Mouse (Mus musculus) heart, embryonic 11.5 days (tissue): ENCODE results near the gene Kbtbd3. TPM values are rescaled to one million over a fixed set of nuclear protein-coding genes. Genes with fewer than 3 reads are reported as not detected.

Source experiments
- ATAC-seq: fragments of 200-750 bp; cut with Nextera tagmentation; replicated peaks from 2 replicates; pipeline ENCODE4 v1.8.0; 2017; ENCODE audit warnings: moderate library complexity; ENCODE audit not compliant: insufficient number of reproducible peaks, low FRiP score, low TSS enrichment
- H3K27ac ChIP-seq: fragments of 300-500 bp; sonication (generic); 2 replicates; pipeline ENCODE4 v1.5.1; 2014; ENCODE audit warnings: mild to moderate bottlenecking, low read depth, low read length
- H3K27me3 ChIP-seq: fragments of 300-500 bp; sonication (generic); 2 replicates; pipeline ENCODE4 v1.6.1; 2014; ENCODE audit warnings: mild to moderate bottlenecking, low read length, mixed read lengths; ENCODE audit not compliant: control insufficient read depth, insufficient read depth
- H3K36me3 ChIP-seq: fragments of 300-500 bp; sonication (generic); 2 replicates; pipeline ENCODE4 v1.6.1; 2014; ENCODE audit warnings: mild to moderate bottlenecking, low read length, moderate library complexity, mixed read lengths; ENCODE audit not compliant: control insufficient read depth, insufficient read depth
- H3K4me1 ChIP-seq: fragments of 300-500 bp; sonication (generic); 2 replicates; pipeline ENCODE4 v1.6.1; 2014; ENCODE audit warnings: low read length; ENCODE audit not compliant: control insufficient read depth, insufficient read depth
- H3K4me2 ChIP-seq: fragments of 300-500 bp; sonication (generic); 2 replicates; pipeline ENCODE4 v1.6.1; 2014; ENCODE audit warnings: mild to moderate bottlenecking, moderate library complexity
- H3K4me3 ChIP-seq: fragments of 300-500 bp; sonication (generic); 2 replicates; pipeline ENCODE4 v1.5.1; 2014; ENCODE audit warnings: low read depth, low read length
- H3K9ac ChIP-seq: fragments of 300-500 bp; sonication (generic); 2 replicates; pipeline ENCODE4 v1.6.1; 2014; ENCODE audit warnings: mild to moderate bottlenecking, low read depth, low read length, moderate library complexity
- H3K9me3 ChIP-seq: fragments of 300-500 bp; sonication (generic); replicated peaks from 2 replicates; pipeline ENCODE4 v1.6.1; 2016; ENCODE audit warnings: low read length; ENCODE audit not compliant: control insufficient read depth
- WGBS: fragments of 180-500 bp; shearing (Covaris S2); extraction: QIAGEN DNeasy Blood & Tissue Kit; methylation state at CpG from one replicate; pipeline ENCODE4 v1.1.7; 2014; ENCODE audit not compliant: insufficient replicate concordance; 5-methylcytosine and 5-hydroxymethylcytosine counted together
- polyA plus RNA-seq: library from polyadenylated mRNA; unstranded; fragments of >200 nt; fragmentation: Nextera tagmentation; extraction: Ambion mirVana; gene quantifications from 2 replicates; pipeline ENCODE4 v1.2.1, GENCODE M21; 2014

Kbtbd3 gene
- polyA plus RNA-seq, 1 experiment from 2014 or later = 6.4 TPM

DNA sequence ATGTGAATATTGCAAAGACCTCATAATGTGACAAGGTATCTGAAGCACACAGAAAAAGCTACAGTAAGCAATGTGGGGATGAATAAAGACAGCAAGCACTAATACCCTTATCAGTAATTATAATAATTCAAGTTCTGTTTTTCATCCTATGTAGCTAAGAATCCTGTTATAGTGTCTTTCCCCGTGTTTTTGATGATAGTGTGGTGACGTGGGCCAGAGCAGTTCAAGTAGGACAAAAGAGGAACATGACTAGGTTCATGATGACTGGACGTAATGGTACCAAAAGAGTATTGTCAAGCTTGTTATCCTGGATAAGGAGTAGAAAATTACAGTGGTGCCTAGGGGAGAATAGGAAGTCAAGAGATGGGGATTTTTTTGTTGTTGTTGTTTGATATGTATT, 1.1 kb downstream of the Kbtbd3 start:
- peaks cover 14% of the 10 kb centered on the region for H3K4me1 ChIP-seq
- H3K36me3 ChIP-seq = no peaks in the 10 kb centered on the region
- no peaks in the 10 kb centered on the region for H3K9me3 ChIP-seq
- no peak for ATAC-seq
- WGBS = 62% methylated on average over 3 of the region's 3 CpGs
- H3K4me3 ChIP-seq = peak overlapping the region; percentile 83
- H3K4me2 ChIP-seq = peak overlapping the region; percentile 86
- H3K9ac ChIP-seq = peak overlapping the region; percentile 91
- H3K27ac ChIP-seq = no peak overlapping the region
- H3K27me3 ChIP-seq = no peaks in the 10 kb centered on the region

DNA sequence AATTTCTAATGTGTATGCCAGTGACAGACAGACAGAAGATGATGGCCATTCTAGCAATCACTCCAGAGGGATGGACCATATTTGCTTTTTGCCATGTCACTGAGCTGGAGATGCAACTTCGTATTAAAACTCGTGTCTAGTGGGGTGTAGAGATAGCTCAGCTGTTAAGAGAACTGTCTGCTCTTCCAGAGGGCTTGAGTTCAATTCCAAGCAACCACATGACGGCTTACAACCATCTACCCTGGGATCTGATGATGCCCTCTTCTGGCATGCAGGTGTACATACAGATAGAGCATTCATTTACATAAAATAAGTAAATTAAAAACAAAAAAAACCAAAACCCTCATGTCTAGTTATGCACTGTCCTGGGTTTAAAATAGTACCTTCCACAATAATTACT, 1.5 kb downstream of the Kbtbd3 start:
- H3K9me3 ChIP-seq = no peaks in the 10 kb centered on the region
- H3K27ac ChIP-seq = no peak overlapping the region
- 83% methylated on average over 3 of the region's 3 CpGs for WGBS
- H3K4me2 ChIP-seq = no peak overlapping the region
- H3K27me3 ChIP-seq = no peaks in the 10 kb centered on the region
- H3K4me3 ChIP-seq = no peak overlapping the region
- H3K36me3 ChIP-seq = no peaks in the 10 kb centered on the region
- H3K9ac ChIP-seq = no peak overlapping the region
- no peak for ATAC-seq
- H3K4me1 ChIP-seq = peaks cover 14% of the 10 kb centered on the region

DNA sequence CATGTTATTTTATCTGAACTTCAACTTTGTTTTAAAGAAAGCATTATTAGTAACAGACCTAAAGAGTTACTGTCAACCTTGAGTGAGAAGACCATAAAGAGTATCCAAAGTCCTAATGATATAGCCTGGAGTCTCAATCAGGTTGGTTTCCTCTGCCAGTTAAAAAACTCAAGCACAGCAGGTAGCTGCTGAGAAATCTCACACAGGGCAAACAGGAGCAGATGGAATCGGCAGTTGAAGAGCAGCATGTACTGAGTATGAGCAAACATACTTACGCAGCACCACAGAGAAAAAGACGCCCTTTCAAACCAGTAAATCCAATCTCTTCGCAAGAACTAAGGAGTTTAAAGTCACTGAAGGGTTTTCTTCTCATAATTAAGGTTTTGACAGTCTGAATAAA, 4.3 kb downstream of the Kbtbd3 start:
- no peak for ATAC-seq
- Histone ChIP-seq H3K27ac (no peak overlapping the region), H3K4me1 (peaks cover 9% of the 10 kb centered on the region), H3K9ac (no peak overlapping the region), H3K36me3 (no peaks in the 10 kb centered on the region), H3K4me2 (no peak overlapping the region), H3K9me3 (no peaks in the 10 kb centered on the region), H3K4me3 (no peak overlapping the region), H3K27me3 (no peaks in the 10 kb centered on the region)
- WGBS = 91% methylated on average over 4 of the region's 4 CpGs

DNA sequence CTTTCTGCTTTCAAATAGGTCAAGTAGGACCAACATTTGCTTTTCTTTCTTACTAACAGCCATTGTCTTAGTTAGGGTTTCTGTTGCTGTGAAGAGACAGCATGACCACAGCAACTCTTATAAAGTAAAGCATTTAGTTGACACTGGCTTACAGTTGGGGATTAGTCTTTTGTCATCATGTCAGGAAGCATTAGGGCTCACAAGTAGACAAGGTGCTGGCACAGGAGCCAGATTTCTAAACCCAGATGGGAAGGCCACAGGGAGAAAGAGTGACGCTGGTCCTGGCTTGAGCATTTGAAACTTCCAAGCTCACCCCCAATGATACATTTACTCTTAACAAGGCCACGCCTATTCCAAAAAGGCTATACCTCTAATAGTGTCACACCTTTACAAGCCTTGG, 6.1 kb downstream of the Kbtbd3 start:
- no peak for ATAC-seq

DNA sequence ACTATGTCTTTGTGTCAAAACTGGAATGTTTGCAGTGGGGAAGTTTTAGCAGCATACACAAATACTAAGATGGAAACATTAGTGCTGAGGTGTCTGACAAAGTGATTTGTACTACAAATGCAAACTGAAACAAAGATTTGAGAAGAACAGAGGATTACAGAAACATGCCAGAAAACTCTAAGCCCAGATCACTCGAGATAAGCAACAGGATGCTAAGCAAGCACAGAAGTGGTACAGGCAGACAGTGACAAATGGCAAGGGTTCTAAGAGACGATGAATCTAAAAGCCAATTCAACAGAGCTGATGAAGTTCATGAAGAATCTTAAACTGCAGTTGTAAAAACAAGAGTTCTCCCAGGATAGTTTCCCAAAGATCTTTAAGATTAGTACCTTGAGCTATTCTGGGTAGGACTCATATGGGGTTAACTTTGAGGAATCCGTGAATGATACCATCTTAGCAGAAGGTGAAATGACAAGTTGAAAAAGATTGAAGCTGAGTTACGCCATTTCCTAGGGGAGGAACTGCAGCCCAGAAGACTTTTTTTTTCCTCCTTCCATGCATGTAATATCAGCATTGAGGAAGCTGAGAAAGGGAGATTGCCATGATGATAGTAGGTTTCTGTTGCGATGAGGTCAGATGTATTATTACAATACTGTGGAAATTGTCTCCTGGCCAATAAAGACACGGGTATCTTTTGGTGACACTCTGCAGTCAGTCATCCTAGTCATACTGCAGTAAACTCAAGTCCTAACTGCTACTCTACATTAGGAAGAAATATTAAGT, 9.5 kb downstream of the Kbtbd3 start:
- Histone ChIP-seq H3K9me3 (no peaks in the 10 kb centered on the region), H3K36me3 (no peaks in the 10 kb centered on the region), H3K4me1 (no peaks in the 10 kb centered on the region), H3K27ac (no peak overlapping the region), H3K9ac (no peak overlapping the region), H3K4me2 (no peak overlapping the region), H3K27me3 (no peaks in the 10 kb centered on the region), H3K4me3 (no peak overlapping the region)
- ATAC-seq = no peak
- WGBS = 80% methylated on average over 6 of the region's 6 CpGs

More for the DNA sequence above, 6.1 kb downstream of the Kbtbd3 start:
- Histone ChIP-seq H3K4me2 (no peak overlapping the region), H3K27ac (no peak overlapping the region), H3K36me3 (no peaks in the 10 kb centered on the region), H3K4me1 (peaks cover 3% of the 10 kb centered on the region), H3K9me3 (no peaks in the 10 kb centered on the region), H3K4me3 (no peak overlapping the region), H3K27me3 (no peaks in the 10 kb centered on the region), H3K9ac (no peak overlapping the region)
- WGBS = 80% methylated on average over 2 of the region's 2 CpGs

DNA sequence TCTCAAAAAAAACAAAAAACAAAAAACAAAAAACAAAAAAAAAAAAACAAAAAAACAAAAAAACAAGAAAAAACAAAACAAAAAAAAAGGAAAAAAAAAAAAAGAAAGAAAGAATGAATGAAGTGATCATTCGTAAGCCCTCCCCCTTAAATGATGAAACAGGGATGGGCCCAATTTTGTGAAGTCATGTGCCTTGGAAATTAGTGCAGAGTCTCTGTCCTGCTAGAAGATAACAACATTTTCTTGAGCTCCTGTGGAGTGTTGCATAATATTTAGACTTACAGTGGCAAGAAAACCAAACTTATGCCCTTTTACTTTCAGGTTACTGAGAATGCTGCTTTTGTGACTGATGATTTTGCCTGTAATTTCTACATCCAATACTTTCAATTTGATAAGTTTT, 43.5 kb downstream of the Kbtbd3 start:
- Histone ChIP-seq H3K36me3 (no peaks in the 10 kb centered on the region), H3K27me3 (no peaks in the 10 kb centered on the region), H3K4me2 (no peak overlapping the region), H3K4me1 (no peaks in the 10 kb centered on the region), H3K9ac (no peak overlapping the region), H3K27ac (no peak overlapping the region), H3K9me3 (no peaks in the 10 kb centered on the region), H3K4me3 (no peak overlapping the region)
- ATAC-seq = no peak
- WGBS = 74% methylated on average over 1 of the region's 1 CpGs

DNA sequence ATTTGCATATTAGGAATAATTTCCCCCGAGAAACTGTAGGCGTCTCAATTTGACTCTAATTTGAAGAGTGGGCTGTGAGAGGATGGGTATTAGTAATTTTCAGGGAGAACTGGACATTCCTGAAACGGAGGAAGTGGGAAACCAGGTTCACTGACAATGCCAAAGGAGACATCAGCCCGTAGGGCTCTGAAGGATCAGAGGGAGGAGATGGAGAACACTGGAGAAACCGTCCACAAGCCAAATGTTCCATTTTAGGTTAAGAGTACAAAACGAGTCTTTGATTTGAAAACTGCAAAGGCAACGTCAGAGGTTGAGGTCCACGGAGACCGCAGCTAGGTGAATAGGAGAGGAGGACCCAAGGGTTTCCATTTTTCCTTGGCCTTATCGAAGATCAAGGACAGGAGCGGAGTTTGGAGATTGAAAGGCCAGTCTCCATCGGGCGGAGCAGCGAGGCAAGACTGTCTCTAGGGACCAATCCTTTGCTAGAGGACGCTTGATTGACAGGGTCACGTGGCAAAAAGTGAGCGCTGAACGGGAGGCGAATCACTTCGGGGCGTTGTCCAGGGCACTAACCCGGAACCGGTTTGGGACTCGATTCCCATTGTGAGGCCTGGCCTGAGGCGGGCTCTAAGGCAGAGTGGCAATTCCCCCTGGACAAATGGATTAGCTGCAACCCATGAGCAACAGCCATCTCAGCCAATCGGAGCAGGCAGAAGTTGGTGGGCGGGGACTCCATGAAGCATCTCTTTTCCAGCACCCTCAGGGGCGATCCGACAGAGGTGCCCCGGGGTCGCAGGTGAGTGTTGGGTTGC, 66.4 kb downstream of the Kbtbd3 start, which contains the start of gene Msantd4:
Gene Msantd4 (plus strand): TSS at position 735 of the 812 bp plus-strand sequence.
- no peaks in the 10 kb centered on the region for H3K27me3 ChIP-seq
- H3K4me1 ChIP-seq = peaks cover 4% of the 10 kb centered on the region; the same call in 1 of the 2 replicates
- WGBS = 4% methylated on average over 31 of the region's 31 CpGs
- H3K36me3 ChIP-seq = no peaks in the 10 kb centered on the region
- H3K4me3 ChIP-seq = peak within 1 kb of the TSS; percentile 87
- ATAC-seq = peak; percentile 100
- H3K9ac ChIP-seq = peak within 1 kb of the TSS; percentile 84
- H3K9me3 ChIP-seq = no peaks in the 10 kb centered on the region
- H3K27ac ChIP-seq = peak within 1 kb of the TSS; percentile 76
- H3K4me2 ChIP-seq = peak within 1 kb of the TSS; percentile 68

DNA sequence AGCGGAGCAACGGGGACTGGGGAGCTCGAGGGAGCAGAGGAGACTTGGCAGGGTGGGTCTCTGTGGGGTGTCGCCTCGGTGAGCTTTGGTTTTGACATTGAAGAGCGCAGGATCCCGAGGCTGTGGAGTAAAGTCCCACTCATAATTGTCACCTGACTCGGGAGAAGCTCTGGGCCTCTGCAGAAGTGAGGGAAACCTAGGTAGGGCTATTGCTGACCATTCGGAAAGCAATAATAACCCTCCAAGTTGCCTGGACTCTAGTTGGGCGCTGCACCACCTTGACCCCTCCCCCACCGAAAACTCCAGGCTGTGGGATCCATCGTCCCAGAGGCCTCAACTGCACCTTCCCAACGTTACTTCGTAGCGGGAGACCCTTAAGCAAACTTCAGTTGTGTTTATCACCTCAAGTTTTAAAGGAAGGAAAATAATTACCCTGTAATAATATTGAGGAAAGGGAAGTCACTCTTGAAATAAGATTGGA, 67.0 kb downstream of the Kbtbd3 start:
- Histone ChIP-seq H3K9me3 (no peaks in the 10 kb centered on the region), H3K4me3 (peak overlapping the region; percentile 87), H3K27me3 (no peaks in the 10 kb centered on the region), H3K36me3 (no peaks in the 10 kb centered on the region), H3K4me1 (peaks cover 4% of the 10 kb centered on the region; the same call in 1 of the 2 replicates), H3K9ac (peak overlapping the region; percentile 84), H3K4me2 (peak overlapping the region; percentile 68), H3K27ac (peak overlapping the region; percentile 76)
- under 1% methylated on average over 15 of the region's 15 CpGs for WGBS
- no peak; the same call in 1 of the 2 replicates for ATAC-seq
